Mouse (Mus musculus): Measurements from ENCODE around the gene Nav2.
A peak's percentile ranks its signal among the peaks of the same experiment; 100 is the strongest.

Gene Nav2

GRCm38 (mm10) chr7:49415131-49415530 is 506.6 kb downstream of the Nav2 start:
- DNase-seq: no peak

- DNase-seq: no peak
These were observed 507.2 kb downstream of the Nav2 start for GRCm38 (mm10) chr7:49415716-49416115.

GRCm38 (mm10) chr7:49418841-49419240 is 510.3 kb downstream of the Nav2 start:
- no peak for DNase-seq

- DNase-seq: no peak
These were observed 511.8 kb downstream of the Nav2 start for GRCm38 (mm10) chr7:49420139-49420802.

GRCm38 (mm10) chr7:49421261-49421660 is 512.7 kb downstream of the Nav2 start:
- DNase-seq: no peak

- no peak for DNase-seq
These were observed 515.4 kb downstream of the Nav2 start for GRCm38 (mm10) chr7:49423943-49424342.

GRCm38 (mm10) chr7:49426060-49426459 is 517.5 kb downstream of the Nav2 start:
- DNase-seq: peak; percentile 78

GRCm38 (mm10) chr7:49427843-49428242 is 519.3 kb downstream of the Nav2 start:
- DNase-seq: peak; percentile 37

GRCm38 (mm10) chr7:49428947-49429346 is 520.4 kb downstream of the Nav2 start:
- DNase-seq: no peak

- no peak for DNase-seq
These were observed 522.3 kb downstream of the Nav2 start for GRCm38 (mm10) chr7:49430808-49431207.

GRCm38 (mm10) chr7:49433945-49434344 is 525.4 kb downstream of the Nav2 start:
- DNase-seq: no peak

GRCm38 (mm10) chr7:49436492-49436891 is 528.0 kb downstream of the Nav2 start:
- no peak for DNase-seq

GRCm38 (mm10) chr7:49437901-49438300 is 529.4 kb downstream of the Nav2 start:
- peak; percentile 27 for DNase-seq

GRCm38 (mm10) chr7:49439136-49439535 is 530.6 kb downstream of the Nav2 start:
- DNase-seq: peak; percentile 58

GRCm38 (mm10) chr7:49440333-49440969 is 531.9 kb downstream of the Nav2 start:
- DNase-seq: no peak

GRCm38 (mm10) chr7:49442174-49442573 is 533.7 kb downstream of the Nav2 start:
- no peak for DNase-seq

- no peak for DNase-seq
These were observed 540.1 kb downstream of the Nav2 start for GRCm38 (mm10) chr7:49448580-49448979.

- peak; percentile 45 for DNase-seq
These were observed 542.0 kb downstream of the Nav2 start for GRCm38 (mm10) chr7:49450261-49451141.

- DNase-seq: no peak
These were observed 542.7 kb downstream of the Nav2 start for GRCm38 (mm10) chr7:49451240-49451639.

- no peak for DNase-seq
These were observed 543.8 kb downstream of the Nav2 start for GRCm38 (mm10) chr7:49452274-49452673.

GRCm38 (mm10) chr7:49454601-49455000 is 546.1 kb downstream of the Nav2 start:
- no peak for DNase-seq

- peak; percentile 79 for DNase-seq
These were observed 547.6 kb downstream of the Nav2 start for GRCm38 (mm10) chr7:49456148-49456547.

- peak; percentile 18 for DNase-seq
These were observed 548.9 kb downstream of the Nav2 start for GRCm38 (mm10) chr7:49457398-49457797.

GRCm38 (mm10) chr7:49457890-49458289 is 549.4 kb downstream of the Nav2 start:
- DNase-seq: no peak
